Mouse (Mus musculus): Measurements from ENCODE around the gene Rad52.

DNA sequence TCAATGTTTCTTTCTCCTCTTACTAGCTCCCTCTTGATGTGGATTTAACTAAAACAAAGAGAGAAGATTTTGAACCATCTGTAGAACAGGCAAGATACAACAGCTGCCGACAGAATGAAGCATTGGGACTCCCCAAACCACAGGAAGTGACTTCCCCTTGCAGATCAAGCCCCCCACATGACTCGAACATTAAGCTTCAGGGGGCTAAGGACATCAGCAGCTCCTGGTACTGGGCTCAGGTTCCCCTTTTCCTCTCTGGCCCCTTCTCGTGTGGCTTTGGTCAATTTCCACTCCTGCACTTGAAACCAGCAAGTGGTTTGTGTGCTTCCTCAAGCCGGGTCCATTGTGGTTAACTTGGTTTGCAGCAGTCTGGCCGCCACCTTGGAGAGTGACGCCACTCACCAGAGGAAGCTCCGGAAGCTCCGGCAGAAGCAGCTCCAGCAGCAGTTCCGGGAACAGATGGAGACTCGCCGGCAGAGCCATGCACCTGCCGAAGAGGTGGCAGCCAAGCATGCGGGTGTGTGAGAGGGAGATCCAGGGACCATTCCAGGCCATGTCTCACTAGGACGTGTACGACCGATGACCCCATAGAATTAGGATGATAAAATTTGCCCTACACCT, 16.2 kb downstream of the Rad52 start:
- no peak for TF ChIP-seq CTCF (IDR thresholded peaks at IDR 0.05; ENCODE audit: extremely low read depth, insufficient read depth, insufficient read length, insufficient replicate concordance)
- TF ChIP-seq POLR2A (IDR thresholded peaks at IDR 0.05; ENCODE audit: low read depth, low read length), result no peak
